Mouse (Mus musculus): Measurements from ENCODE around the gene Klk1b11. TPM values are rescaled to one million over a fixed set of nuclear protein-coding genes. Genes with fewer than 3 reads are reported as not detected.
"Not testable (repeated sequence)": the region's sequence is repeated elsewhere in the genome, so short reads cannot be mapped to it uniquely, and the experiment has no call there.

Gene Klk1b11
- not detected for total RNA-seq (2021)
- long read RNA-seq, experiment 1 = 0 reads
- long read RNA-seq, experiment 2 = 0 reads

GRCm38 (mm10) chr7:43995577-43995976 is at the start of gene Klk1b11:
Gene Klk1b11 (plus strand): TSS chr7:43995877.
- intact Hi-C loops (cut with DNase I) = not testable (repeated sequence)

GRCm38 (mm10) chr7:43950364-43950763 is 45.3 kb upstream of the Klk1b11 start, which contains the start of gene Klk1b8:
Gene Klk1b8 (plus strand): TSS chr7:43950664.
- DNase-seq = no peak
- intact Hi-C loops (cut with DNase I) = no loop called here

More at GRCm38 (mm10) chr7:43995577-43995976, at the start of gene Klk1b11:
- not testable (repeated sequence) for DNase-seq

- DNase-seq = no peak
- intact Hi-C loops (cut with DNase I) = no loop called here
Observed at GRCm38 (mm10) chr7:43952703-43953102, 43.0 kb upstream of the Klk1b11 start.

GRCm38 (mm10) chr7:43966451-43966850 is 29.2 kb upstream of the Klk1b11 start, which contains the start of gene Klk1b1:
Gene Klk1b1 (plus strand): TSS chr7:43966751.
- intact Hi-C loops (cut with DNase I) = no loop called here
- no peak for DNase-seq

DNA sequence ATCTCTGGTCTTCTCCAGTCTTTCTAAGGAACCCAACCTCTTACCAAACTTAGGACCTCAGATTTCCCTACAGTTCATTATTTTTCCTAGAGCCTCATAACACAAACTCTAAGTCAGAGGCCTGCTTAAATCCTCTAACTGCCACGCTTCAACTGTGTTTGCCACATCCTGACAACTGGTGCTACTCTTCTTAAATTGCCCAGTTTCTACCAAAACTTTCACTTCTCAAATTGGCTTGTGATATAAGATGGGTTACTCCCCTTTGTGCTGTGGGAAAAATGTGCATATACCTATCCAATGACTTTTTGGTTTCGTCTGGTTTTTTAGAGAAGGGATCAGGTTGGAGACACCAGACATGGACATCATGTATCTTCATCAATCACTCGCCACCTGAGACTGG is 28.6 kb upstream of the Klk1b11 start:
- no peak for DNase-seq
- intact Hi-C loops (cut with DNase I) = no loop called here

GRCm38 (mm10) chr7:43967612-43968011 is 28.1 kb upstream of the Klk1b11 start:
- intact Hi-C loops (cut with DNase I) = no loop called here
- no peak for DNase-seq

DNA sequence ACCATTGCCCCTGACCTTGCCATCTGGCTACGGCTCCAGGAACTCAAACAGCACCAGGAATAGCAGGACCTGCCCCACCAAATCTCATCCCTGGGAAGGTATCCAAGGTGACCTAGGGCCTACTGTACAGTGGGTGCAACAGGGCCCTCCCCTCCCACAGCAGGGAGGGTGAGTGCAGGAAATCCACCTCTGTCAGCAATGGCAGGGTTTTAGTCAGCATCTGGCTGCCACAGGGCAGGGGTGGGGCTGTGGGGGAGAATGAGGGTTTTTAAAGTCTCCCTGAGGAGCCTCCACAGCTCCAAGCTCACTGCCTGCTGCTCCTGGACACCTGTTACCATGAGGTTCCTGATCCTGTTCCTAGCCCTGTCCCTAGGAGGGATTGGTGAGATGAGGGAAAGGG is 19.9 kb upstream of the Klk1b11 start, which contains the start of gene Klk1b9:
Klk1b9 (plus strand) TSS at position 301 of the 400 bp plus-strand sequence.
- intact Hi-C loops (cut with DNase I); DNase-seq: not testable (repeated sequence)

- intact Hi-C loops (cut with DNase I) = no loop called here
- no peak for DNase-seq
Observed at GRCm38 (mm10) chr7:43985657-43986056, 10.0 kb upstream of the Klk1b11 start.

DNA sequence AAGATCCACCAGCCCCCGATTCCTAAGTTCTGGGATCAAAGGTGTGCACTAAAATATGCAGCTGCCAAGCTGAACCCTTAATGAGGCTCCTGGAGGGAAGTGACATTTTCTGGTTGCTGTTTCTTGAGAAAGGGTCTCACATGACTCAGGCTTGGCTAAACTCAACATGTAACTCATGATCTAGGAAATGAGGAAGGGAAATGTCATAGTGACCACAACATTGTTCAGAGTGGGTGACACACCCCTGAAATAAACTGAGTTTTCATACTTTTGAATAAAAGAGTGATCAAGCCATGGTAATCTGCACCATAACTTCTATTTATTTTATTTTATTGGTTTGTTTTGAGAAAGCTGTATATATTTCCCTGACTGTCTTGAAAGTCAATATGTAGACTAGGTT is 856 bp upstream of the Klk1b11 start:
- DNase-seq; intact Hi-C loops (cut with DNase I): not testable (repeated sequence)

- no peak for DNase-seq
- intact Hi-C loops (cut with DNase I) = no loop called here
Observed at GRCm38 (mm10) chr7:44004847-44005246, 9.2 kb downstream of the Klk1b11 start.

DNA sequence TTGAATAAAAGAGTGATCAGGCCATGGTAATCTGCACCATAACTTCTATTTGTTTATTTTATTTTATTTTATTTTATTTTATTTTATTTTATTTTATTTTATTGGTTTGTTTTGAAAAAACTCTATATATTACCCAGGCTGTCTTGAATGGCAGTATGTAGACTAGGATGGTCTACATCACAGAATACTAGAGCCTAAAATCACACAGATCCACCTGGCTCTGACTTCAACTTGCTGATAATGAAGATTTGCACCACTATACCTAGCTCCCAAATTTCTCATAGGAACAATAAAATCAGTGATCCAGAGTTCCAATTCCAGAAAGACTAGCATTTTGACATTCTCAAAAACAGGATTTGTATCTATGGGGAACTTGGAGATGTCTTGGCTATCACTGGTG is 16.2 kb downstream of the Klk1b11 start, which contains the start of gene Klk1b26:
Klk1b26 (plus strand) TSS at position 301 of the 400 bp plus-strand sequence.
- intact Hi-C loops (cut with DNase I); DNase-seq: not testable (repeated sequence)

DNA sequence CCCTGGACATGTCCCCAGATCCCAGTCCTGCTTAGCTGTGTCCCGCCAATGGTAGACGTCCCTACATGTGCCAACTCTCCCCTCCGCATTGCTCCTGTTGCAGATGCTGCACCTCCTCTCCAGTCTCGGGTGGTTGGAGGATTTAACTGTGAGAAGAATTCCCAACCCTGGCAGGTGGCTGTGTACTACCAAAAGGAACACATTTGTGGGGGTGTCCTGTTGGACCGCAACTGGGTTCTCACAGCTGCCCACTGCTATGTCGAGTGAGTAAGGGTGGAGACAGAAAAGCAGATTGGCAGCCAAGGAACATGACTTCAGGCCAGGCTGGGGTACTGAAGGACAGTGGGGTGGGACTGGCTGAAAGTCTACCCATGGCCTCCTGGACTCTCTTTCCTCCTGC is 19.0 kb downstream of the Klk1b11 start:
- intact Hi-C loops (cut with DNase I); DNase-seq: not testable (repeated sequence)

DNA sequence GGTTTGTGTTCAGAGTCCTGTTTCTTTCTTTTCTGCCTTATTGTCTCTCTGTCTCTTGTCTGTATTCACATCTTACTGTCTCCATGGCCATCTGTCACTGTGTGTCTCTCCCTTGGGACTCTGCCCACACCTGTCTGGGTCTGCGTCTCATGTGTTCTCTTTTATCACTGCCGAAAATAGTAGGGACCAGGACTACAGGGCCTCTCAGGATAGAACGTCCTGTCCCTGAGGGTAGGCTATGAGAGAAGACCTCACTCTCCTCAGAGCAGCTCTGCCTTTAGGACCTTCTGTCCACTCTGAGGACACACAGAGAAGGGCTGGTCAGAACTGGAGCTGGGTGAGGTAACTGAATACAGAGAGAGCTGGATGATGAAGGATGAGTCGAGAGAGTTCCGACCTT is 19.4 kb downstream of the Klk1b11 start:
- DNase-seq = no peak
- intact Hi-C loops (cut with DNase I) = no loop called here

Other genes starting within 250 kb of the Klk1b11 start
- not detected for gene Klk12, start 227.0 kb upstream of the Klk1b11 start, total RNA-seq (2021)
- under 1 TPM in 1 of 2 experiments, not detected in 1; 0.17 TPM for gene Klk11, start 221.3 kb upstream of the Klk1b11 start, total RNA-seq (2021)
- under 1 TPM; 0.22 to 0.33 TPM for gene Klk10, start 214.8 kb upstream of the Klk1b11 start, total RNA-seq (2021)
- gene Klk9, start 204.0 kb upstream of the Klk1b11 start, total RNA-seq (2021) = not detected
- 10 to 100 TPM; 10.6 to 14.2 TPM for gene Klk8, start 198.3 kb upstream of the Klk1b11 start, total RNA-seq (2021)
- gene Klk7, start 184.6 kb upstream of the Klk1b11 start, total RNA-seq (2021) = under 1 TPM; 0.19 to 0.20 TPM
- not detected for gene Klk6, start 171.4 kb upstream of the Klk1b11 start, total RNA-seq (2021)
- gene Klk5, start 153.9 kb upstream of the Klk1b11 start, total RNA-seq (2021) = not detected
- gene Klk4, start 114.7 kb upstream of the Klk1b11 start, total RNA-seq (2021) = not detected
- not detected for gene Klk15, start 62.1 kb upstream of the Klk1b11 start, total RNA-seq (2021)
- not detected for gene Klk1b8, start 45.2 kb upstream of the Klk1b11 start, total RNA-seq (2021)
- not detected for gene Klk1b1, start 29.1 kb upstream of the Klk1b11 start, total RNA-seq (2021)
- not detected for gene Klk1b9, start 19.8 kb upstream of the Klk1b11 start, total RNA-seq (2021)
- not detected for gene Klk1b26, start 16.3 kb downstream of the Klk1b11 start, total RNA-seq (2021)
- gene Klk1b27, start 56.4 kb downstream of the Klk1b11 start, total RNA-seq (2021) = not detected
- not detected for gene Klk1b21, start 106.5 kb downstream of the Klk1b11 start, total RNA-seq (2021)
- not detected for gene Klk1b22, start 116.8 kb downstream of the Klk1b11 start, total RNA-seq (2021)
- not detected for gene Klk1b16, start 140.9 kb downstream of the Klk1b11 start, total RNA-seq (2021)
- not detected for gene Klk1b24, start 192.4 kb downstream of the Klk1b11 start, total RNA-seq (2021)
- not detected for gene Klk1b3, start 202.3 kb downstream of the Klk1b11 start, total RNA-seq (2021)
- gene Klk1b4, start 211.6 kb downstream of the Klk1b11 start, total RNA-seq (2021) = not detected
- gene Klk1b5, start 220.1 kb downstream of the Klk1b11 start, total RNA-seq (2021) = not detected
- under 1 TPM in 1 of 2 experiments, not detected in 1; 0.32 TPM for gene Klk1, start 229.5 kb downstream of the Klk1b11 start, total RNA-seq (2021)
- gene Gm36864, start 240.3 kb downstream of the Klk1b11 start, total RNA-seq (2021) = not detected

All from heart, postnatal 14 days (tissue).